Mouse (Mus musculus) thymus, postnatal 25 days (tissue): ENCODE measurements around the gene Prss35.

ENCODE experiments used
- DNase-seq: peaks from one replicate; pipeline ENCODE4 v3.0.0; 2022

Prss35 gene

DNA sequence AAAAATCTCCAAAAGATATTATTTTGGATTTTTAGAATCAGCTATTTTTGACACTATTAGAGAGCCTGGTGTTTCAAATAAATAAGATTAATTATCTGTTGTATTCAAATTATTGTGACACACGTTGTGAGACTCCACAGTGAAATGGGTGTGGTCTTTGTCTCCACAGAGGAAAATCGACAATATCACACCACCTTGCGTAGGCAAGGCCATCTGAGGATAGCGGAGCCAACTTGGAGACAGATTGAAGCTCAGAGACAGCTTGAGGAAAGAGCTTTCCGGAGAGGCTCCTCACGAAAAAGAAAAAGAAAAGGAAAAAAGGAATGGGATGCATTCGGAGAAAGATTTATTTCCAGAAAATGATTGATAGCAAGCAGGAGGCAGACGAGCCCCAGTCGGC, 8.7 kb upstream of the Prss35 start:
- no peak for DNase-seq

DNA sequence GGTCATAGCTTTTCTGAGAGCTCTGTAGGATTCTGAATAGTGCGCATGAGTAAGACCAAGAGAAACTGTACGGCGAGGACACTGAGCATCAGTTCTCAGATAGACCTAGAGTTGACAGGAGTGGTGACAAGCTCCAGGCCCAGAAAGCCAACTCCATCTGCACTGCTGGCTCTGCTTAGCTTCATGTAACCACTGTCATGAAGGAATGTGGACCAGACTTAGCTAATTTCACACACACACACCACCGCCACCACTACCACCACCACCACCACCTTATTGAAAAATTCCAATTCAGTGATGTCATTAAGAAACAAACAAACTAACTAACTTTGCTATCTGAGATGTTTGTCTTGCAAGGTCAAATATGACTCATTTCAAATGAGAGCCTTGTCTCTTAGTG, 6.5 kb upstream of the Prss35 start:
- DNase-seq = no peak

DNA sequence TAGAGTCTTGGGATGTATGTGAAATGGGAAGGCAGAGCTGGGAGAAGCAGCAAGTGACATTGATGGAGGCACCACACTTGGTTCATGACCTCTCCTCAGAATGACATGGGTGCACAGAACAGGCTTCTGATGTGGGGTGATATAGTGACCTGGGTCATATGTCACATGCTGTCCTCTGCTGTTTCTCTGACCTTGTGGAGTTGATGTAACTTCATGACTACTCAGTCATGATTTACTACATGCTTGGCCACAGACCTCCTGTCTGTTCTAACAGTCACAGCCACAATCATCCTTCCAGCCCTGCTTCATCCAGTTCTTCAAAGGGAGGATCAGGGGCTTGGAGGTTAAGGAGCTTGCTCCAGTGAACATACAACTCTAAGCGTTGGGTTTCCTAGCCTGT, 5.4 kb upstream of the Prss35 start:
- DNase-seq = no peak

DNA sequence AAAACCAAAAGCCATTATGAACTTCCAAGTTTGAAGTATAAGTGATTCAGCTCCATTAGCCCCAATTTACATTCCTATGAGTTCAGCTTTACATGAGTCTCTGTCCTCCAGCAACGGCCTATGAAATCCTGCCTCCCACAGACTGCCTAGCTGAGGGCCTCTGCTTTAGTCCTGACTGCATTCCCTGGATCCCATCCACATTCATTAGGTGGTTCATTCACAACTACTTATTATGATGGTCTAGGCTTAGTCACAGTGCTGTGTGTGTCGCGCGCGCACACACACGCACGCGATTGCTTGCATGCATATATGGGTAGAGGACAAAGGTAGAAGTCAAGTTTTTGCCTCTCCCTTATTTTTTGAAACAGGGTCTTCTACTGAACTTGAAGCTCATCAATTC, 4.6 kb upstream of the Prss35 start:
- no peak for DNase-seq

DNA sequence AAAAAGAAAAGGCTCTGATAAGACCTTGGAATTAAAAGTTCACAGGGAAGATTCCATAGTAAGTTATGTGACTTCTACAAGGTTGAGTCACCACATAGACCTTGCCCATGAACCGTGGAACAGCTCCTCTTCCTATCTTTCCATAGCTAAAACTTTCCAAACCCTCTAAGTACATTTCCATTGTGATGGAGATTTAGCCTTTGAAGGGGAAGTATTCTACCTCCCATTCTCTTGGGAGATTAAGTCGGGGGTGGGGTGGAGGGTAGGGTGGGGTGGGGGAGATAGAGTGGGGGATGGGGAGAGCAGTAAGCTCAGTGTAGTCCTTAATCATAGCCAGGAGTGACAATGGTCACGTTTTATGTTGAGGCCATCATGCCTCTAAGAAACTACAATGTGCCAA, 3.5 kb upstream of the Prss35 start:
- DNase-seq = no peak

DNA sequence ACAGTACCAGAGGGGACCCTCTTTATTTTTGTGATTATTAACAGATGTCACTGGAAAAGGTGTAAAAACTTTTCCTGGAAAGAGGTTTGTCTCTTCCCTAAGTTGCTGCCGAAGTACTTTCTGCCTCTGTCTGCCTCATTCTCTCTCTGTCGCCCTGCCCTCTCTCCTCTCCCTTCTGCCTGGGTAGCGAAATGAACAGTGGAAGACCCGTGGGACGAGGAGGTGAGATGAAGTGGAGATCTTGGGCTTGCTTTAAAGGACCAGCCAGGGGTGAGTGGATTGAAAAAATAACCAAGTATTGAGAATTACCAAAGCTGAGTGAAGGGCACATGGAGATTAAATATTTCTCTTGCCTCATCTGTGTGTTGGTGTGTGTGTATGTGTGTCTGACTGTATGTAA, 592 bp downstream of the Prss35 start:
- no peak for DNase-seq

DNA sequence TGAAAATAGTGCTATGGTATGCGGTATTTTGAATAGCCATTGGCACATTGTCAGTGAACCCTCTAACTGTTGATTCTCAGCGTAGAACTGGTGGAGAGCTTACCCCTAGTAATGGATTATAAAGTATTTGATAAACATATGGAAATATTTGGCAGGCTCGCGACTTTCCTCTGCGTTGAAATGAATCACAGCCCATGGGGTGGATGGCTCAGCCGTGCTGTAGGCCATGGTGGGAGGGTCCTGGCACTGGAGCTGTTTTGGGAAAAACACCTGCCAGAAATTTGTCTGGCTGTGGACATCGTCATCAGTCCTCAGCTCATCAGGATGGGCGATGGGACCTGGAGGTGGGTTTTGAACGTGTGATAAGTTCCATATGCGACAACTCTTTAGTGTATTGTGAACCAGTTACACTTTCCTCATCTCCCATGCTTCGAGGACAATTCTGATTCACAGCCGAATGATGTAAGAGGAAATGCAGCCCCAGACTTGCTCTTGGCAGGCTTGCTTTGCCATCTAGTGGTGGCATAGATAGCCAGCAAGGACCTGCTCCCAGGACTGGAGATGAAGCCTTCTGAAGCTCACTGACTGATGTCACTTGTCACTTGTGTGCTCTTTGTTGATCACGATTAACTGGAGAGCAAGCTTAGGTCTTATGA, 2.6 kb downstream of the Prss35 start:
- DNase-seq = peak; percentile 18

DNA sequence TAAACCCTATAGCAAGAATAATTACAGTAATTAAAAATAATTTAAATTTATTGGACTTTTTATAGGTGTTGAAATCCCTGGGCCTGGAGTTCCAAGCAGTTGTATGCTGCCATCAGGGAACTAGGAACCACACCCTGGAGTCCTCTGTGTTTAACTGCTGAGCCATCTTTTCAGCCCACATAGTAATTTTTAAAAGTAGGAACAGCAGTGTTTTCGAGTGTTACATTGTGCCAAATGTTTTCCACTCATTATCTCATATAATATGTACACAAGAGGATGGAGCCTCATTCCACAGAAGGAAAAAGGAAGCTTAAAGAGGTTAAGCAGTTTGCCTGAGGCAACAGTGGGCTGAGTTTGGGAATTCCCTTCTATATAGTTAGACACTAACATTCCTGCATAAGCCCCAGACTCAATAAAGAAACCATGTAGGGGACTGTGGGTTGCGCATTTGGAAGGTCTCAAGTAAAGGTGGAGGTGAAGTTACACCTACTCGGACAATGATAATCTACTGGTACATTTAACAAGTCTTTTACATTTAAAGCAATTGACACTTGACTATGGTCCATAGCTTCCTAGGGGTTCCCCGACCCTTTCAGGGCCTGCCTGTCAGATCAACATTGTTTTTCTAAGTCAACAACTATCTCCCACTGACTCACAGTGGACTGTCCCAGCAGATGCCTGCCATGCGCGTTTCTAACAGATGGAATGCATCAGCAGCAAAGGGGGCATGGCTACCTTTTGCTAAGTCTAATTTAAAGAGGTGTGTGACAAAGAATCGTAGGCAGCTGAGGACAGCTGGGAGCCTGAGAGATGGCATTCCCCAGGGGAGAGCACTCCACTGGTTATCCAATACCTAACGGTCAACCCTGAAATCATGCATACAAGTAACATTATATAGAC, 19.3 kb downstream of the Prss35 start:
- DNase-seq = no peak

DNA sequence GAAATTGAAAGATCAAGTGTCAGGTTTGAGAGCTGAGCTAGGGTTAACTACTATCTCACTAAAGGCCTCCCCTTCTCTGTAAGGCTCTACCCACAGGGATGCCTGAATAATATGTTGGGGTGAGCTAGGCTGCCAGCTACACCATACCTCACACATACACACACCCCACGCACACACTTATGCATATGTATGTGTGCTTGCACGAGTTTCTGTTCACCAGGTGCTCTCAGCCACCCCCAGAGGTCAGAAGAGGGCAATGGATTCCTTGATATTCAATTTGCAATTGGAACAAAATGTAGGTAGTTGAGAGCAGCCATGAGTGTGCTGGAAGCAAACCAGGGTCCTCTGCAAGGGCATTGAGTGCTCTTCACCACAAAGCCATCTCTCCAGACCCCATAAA, 20.6 kb downstream of the Prss35 start:
- no peak for DNase-seq

DNA sequence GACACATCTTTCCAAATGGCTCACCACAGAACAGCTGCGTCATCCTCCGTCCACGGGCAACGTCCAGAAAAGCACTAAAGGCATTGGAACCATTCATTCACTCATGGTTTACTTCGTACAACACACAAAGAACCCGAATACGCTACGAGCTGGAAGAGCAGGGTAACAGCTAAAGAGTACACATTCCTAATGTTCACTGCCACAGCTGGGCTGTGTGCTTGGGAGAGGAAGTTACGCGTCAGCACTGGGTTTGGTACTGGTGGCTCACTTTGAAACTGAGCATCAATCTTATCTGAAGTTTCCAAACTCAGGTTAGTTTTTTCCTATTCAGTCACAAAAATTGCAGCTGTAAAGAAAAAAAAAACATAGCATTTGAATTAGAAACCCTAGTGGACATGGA, 23.5 kb downstream of the Prss35 start:
- DNase-seq = no peak

DNA sequence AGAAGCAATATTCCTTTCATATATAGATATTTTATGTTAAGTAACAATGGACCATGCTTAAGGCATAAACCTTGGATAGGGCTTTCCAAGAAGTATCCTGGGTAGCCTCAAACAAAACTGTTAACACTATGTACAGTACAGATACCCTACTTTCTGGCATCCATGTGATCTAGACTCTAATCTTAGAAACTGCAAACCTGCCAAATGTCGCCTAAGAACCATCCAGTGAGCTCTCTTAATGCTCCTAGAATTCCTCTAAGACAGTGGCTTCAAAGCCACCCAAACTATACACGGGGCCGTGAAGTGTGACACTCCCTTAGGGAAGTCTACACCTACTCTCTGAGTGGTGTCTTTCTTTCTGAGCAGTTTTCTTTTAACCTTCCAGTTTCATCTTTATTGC, 29.4 kb downstream of the Prss35 start:
- no peak for DNase-seq

DNA sequence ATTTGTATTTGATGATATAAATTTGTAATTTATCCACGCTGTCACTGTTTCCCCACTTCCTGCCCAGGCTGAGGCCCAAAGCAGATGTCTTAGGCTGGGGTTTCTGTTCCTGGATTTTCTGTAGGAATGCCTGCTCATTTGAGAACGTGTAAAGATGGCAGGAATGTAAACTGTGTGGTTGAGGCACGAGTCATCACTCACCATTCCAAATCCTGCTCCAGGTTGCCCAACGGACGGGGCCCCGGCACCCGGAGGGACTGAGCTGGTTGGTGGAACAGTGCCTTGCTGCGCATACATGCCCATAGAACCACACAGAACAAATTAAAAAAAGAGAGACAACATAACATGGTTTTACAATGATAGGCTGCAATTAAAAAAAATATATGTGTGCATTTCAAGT, 30.5 kb downstream of the Prss35 start:
- no peak for DNase-seq

DNA sequence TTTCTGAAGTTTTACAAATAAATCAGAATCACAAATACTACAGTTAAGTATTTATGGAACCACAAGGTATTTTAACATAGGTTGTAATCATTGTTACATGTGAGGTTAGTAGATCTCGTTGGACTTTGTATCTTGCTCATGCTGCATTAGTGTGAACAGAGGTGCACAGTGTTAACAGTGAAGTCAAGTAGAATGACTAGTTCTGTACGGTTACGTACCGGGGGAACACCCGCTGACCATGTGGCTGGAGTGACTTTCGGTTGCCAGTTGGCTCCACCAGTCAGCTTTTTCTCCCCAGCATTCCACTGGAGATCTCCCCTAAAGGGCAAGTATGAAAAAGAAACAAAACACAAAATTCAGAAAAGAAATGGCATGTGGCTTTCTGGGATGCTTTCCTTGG, 31.9 kb downstream of the Prss35 start:
- no peak for DNase-seq

DNA sequence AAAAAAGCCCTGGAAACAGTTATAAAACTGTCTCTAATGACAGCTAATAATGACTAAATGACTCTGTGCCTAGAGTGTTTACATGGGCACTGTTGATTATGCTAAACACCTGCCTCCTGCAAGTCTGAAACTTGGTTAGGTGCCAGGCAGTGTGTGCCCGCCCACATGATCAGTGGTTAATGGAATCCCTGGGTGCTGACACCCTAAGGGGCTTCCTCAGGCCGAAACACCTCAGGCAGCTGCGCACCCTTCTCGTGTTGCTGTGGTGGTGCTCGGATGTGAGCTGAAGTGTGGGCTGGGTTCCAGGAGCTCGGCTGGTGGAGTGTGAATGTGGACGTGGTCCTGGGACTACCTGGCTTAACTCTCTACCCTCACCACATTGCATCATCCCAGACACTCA, 33.9 kb downstream of the Prss35 start:
- DNase-seq = no peak

DNA sequence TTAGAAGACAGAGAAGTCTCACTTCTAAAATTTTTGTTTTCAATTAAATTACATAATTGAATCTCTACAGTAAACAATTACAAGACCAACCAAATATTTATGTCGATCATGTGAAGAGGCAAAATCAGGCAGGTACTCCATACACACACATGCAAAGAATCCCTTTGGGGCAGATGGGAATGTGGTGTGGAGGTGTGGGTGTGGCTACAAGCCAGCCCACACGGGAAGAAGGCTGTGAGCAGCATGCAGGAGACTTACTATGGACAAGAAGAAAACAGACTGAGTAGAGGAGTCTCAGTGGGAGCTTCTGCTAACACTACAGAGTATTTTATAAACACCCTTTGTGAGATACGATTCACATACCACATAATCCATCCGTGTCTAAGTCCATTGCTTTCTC, 34.8 kb downstream of the Prss35 start:
- no peak for DNase-seq

DNA sequence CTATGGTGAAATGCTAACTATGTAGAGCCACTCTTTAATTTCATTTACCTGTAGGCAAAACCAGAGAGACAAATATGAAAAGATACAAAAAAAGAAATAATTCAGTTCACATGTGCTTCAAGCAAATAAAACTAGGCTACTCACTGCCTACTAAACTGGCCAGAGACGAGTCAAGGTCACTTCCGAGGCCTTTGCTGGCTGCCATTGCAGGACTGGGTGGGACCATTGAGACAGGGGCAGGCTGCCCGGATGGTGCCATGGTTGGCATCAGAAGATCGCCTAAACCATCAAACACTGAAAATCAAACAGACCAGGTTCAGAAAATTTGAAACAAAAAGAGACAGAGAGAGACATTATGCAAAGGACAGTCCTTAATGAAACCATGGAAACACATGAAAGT, 38.0 kb downstream of the Prss35 start:
- DNase-seq = no peak

DNA sequence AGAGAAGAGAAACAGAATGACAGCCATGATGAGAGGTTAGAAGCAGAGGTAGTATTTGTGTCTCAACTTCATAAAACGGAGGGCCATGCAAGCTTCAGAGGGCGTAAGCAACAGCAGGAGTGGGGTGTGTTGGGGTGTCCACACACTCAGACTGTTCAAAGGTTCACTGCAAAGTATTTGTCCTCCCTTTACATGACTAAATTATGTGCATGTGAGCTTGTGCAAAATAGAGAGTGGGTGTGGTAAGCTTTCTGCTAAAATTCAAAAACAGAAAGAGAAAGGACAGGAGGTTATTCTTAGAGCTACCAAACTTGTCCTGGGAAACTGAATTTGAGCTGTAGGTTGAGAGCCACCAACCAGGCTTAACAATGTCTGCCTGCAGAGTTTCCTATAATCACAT, 39.4 kb downstream of the Prss35 start:
- DNase-seq = no peak

DNA sequence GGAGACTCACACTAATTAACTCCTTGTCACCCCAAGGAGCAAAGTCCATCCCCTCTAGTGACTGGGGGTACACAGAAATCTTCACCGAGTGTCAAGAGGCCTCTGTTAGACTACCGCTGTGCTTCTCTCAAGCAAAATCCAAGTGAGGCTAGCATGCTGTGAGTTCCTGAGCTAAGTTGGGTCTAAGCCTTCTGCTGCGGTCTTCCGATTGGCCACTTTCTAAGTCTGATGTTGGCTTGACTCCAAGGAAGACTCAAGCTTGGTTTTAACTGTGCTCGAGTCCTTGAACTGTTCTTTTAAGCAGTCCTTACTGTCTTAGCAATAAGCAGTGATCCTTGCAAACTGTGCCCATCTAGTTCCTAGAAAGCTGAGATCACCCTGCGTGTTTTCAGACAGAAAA, 45.7 kb downstream of the Prss35 start:
- no peak for DNase-seq

DNA sequence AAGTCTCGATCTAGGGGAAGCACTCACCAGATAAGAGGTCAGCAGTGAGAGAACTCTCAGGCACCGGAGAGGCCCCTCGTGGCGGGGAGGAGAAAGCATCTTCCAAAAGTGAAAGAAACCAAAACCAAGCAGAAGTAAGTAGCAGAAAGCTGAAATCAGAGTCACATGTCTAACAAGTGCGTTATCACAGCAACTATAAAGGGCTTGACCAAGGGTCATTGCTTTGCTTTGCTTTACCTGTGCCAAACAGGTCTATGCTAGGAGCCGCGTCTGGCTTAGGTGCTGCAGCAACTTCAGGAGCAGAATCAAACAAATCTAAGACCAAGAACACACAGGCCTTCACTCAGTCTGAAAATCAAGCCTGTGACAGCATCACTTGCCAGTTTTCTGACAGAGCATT, 48.5 kb downstream of the Prss35 start:
- no peak for DNase-seq

DNA sequence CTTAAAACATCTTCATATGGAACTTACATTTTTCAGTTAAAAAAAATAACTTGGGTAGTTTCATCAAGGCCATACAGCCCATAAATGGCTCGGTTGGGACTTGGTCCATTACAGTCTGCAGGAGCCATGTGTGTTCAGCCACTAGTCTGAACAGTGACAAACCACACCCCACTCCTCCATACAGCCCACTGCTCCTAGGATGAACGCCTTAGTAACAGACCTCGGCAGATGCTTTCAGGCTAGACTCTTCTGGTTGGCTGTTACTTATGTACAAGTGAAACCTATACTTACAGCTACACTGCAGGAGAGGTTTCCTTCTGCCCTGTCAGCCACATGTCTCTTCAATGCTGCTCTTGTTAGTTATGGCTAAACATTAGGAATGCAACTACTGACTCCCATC, 51.8 kb downstream of the Prss35 start:
- DNase-seq = no peak

DNA sequence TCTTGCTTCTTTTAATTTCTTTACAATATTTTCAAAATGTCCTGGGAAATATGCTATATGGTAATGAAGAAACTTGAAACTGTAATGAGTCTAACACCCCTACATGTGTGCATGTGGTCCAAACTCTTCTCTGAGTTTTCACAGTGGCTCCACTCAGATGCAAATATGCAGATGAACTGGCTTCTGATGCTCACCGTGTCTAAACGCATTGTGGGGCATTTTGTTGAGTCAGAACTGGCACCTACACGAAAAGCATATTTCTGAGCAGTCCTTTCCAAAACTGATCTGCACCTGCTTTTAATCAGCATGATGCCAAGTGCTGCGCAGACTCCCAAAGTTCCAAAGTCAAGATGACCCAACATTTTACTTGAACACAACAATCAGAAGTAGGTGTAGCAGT, 54.1 kb downstream of the Prss35 start:
- no peak for DNase-seq

DNA sequence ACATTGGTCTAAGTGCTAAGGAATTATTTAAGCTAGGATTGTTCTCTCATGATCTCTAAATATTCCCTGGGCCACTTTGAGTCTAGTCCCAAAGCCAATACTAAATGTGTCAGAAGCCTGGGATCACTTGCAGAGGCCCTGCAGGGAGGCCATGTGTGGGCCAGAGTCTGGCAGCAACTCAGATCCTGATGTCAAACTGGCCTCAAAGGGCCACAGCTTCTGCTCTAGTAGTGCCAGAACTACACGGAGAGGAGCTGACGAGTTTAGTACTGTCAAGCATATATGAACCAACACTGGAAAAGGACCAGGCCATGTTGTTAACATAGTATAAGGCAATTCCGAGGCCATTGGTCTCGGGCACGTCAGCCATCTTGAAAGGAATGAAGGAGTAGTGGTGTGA, 54.7 kb downstream of the Prss35 start:
- no peak for DNase-seq

DNA sequence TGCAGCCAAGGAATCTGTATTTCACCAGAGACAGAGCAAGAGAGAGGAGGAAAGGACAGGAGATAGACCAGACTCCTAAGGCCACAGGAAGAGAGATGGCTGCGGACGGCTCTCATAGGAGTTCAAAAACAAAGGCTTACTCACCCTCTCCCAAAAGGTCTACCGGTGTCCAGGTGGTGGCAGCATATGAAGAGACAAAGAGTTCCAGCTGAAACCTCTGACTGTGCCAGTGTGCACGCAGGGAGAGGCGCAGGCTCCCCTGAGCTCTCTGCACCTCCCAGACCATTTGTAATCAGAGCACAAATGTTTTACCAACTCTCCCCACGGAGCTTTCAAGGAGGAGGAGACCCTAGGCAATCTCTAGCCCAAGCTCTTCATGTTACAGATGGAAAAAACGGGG, 55.2 kb downstream of the Prss35 start:
- no peak for DNase-seq

DNA sequence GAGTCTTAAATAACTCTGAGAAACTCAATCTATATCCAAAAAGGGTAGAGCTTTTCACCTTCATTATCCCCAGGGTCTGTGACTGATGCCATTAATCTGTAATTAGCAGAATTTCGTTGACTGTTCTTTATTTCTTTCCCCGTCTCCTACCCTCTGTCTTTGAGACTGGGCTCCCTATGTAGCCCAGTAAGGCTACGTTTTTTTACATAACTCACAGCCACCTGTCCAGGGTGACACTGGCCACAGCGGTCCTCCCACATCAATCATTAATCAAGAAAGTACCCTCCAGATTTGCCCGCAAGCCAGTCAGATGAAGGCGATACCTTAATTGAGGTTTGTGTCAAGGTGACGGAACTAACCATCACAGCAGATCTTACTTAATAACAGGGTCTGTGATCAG, 55.6 kb downstream of the Prss35 start:
- no peak for DNase-seq
